28 mouse cellular contexts compared by ENCODE assay signal in the genomic region with DNA sequence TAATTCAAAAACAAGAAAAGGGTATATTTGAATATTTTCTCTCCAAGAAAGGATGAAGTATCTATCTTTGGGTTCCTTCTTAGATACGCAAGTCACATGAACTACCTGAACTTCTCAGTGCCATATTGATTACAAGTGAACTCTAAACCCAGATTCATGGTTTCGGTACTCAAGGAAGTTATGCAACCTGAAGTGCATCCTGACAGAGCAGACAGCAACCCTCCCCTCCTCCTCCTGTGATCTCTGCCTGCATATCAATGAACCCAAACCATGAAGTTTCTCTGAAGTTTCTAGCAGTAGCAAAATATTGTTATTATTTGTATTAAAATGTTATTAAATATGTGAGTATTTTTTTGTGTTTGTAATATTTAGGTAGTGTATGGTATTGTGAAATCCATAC. TPM values are rescaled to one million over a fixed set of nuclear protein-coding genes. Genes with fewer than 3 reads are reported as not detected.
DNase-seq lines count a peak whose midpoint lies in the region; ATAC-seq and TF ChIP-seq lines count a peak whose summit lies in the region.
"Had no signal": no experiment of that assay in that cellular context is flagged by ENCODE, and none has a peak within 500 bp of the region (broad histone marks: within the 10 kb centered on the region; RNA-seq: fewer than 3 reads in every experiment).

No protein-coding gene starts in this region.

- no peak overlapping the region for H3K4me2 ChIP-seq in stomach, postnatal 0 days (replicated peaks; ENCODE audit: low read depth)
- H3K4me2 ChIP-seq in liver, embryonic 12.5 days = no peak overlapping the region

- TF ChIP-seq CTCF in lung, adult 2 months (IDR thresholded peaks at IDR 0.05; ENCODE audit: insufficient read depth, low read length) = no peak
- TF ChIP-seq CTCF in stomach, postnatal 0 days (IDR thresholded peaks at IDR 0.05; ENCODE audit: low read depth) = no peak

- H3K4me1 ChIP-seq in lung, adult 2 months (ENCODE audit: control insufficient read depth, insufficient read depth, low read length) = no peaks in the 10 kb centered on the region
- no peaks in the 10 kb centered on the region for H3K4me1 ChIP-seq in stomach, postnatal 0 days (replicated peaks; ENCODE audit: control insufficient read depth, insufficient read depth)
- H3K4me1 ChIP-seq in liver, embryonic 12.5 days = no peaks in the 10 kb centered on the region

- no peak overlapping the region for H3K27ac ChIP-seq in stomach, postnatal 0 days (replicated peaks)
- no peak overlapping the region for H3K27ac ChIP-seq in liver, embryonic 12.5 days

- H3K4me3 ChIP-seq in lung, adult 2 months (replicated peaks; ENCODE audit: extremely low read depth, low read depth, low read length) = no peak overlapping the region
- H3K4me3 ChIP-seq in stomach, postnatal 0 days (ENCODE audit: low read depth, low read length) = no peak overlapping the region
- no peak overlapping the region for H3K4me3 ChIP-seq in liver, embryonic 12.5 days

- H3K9ac ChIP-seq in stomach, postnatal 0 days (ENCODE audit: low read length) = no peak overlapping the region
- no peak overlapping the region for H3K9ac ChIP-seq in liver, embryonic 12.5 days

- DNase-seq in lung, adult 2 months = no peak
- DNase-seq in spleen, postnatal 36 days (ENCODE audit: low spot score in 2 of 2) = no peak
- no peak for DNase-seq in stomach, postnatal 0 days (ENCODE audit: low spot score)
- DNase-seq: adrenal gland, adult 2 months; adrenal gland, adult 8-10 months; adrenal gland, postnatal 10 days; adrenal gland, postnatal 14 days; adrenal gland, postnatal 25 days; adrenal gland, postnatal 36 days; B cell, adult 2 months; cerebellum, adult 11 months; cerebellum, adult 11-12 months had no signal

- no peak for TF ChIP-seq EP300 in stomach, postnatal 0 days (optimal IDR thresholded peaks at IDR 0.05)

- H3K9me3 ChIP-seq in stomach, postnatal 0 days (ENCODE audit: control insufficient read depth, low read length) = no peaks in the 10 kb centered on the region
- no peaks in the 10 kb centered on the region for H3K9me3 ChIP-seq in liver, embryonic 12.5 days (replicated peaks)
- H3K9me3 ChIP-seq: G1E had no signal

- no peak for TF ChIP-seq POLR2A in lung, adult 2 months (IDR thresholded peaks at IDR 0.05; ENCODE audit: borderline replicate concordance, extremely low read depth, low read depth, low read length)

- 86% methylated on average over 2 of the region's 2 CpGs for WGBS in lung, adult 2 months
- WGBS in stomach, postnatal 0 days = 89% methylated on average over 2 of the region's 2 CpGs
- WGBS in liver, embryonic 12.5 days (ENCODE audit: insufficient replicate concordance) = 70% methylated on average over 2 of the region's 2 CpGs

- no peaks in the 10 kb centered on the region for H3K36me3 ChIP-seq in stomach, postnatal 0 days (ENCODE audit: control insufficient read depth, insufficient read depth, low read length)
- H3K36me3 ChIP-seq in liver, embryonic 12.5 days = no peaks in the 10 kb centered on the region
- H3K36me3 ChIP-seq: G1E had no signal

- H3K27me3 ChIP-seq in stomach, postnatal 0 days (ENCODE audit: control insufficient read depth, insufficient read depth, low read length) = no peaks in the 10 kb centered on the region
- H3K27me3 ChIP-seq in liver, embryonic 12.5 days (replicated peaks) = no peaks in the 10 kb centered on the region
- H3K27me3 ChIP-seq: CH12.LX had no signal

- ATAC-seq in common myeloid progenitor, adult 5-6 weeks (replicated peaks; ENCODE audit: low read depth, poor library complexity, severe bottlenecking) = 0 out of 2 replicates have a peak, but pooled peaks have one; percentile 55
- peak; percentile 72 for ATAC-seq in granulocyte monocyte progenitor cell, adult 5-6 weeks (replicated peaks; ENCODE audit: poor library complexity, severe bottlenecking)
- peak; percentile 51 for ATAC-seq in megakaryocyte, adult 5-6 weeks (ENCODE audit: poor library complexity, severe bottlenecking)
- peak; percentile 49; the same call in 1 of the 2 replicates for ATAC-seq in megakaryocyte progenitor cell, adult 5-6 weeks (replicated peaks; ENCODE audit: poor library complexity)
- ATAC-seq in stomach, postnatal 0 days (ENCODE audit: low FRiP score, low TSS enrichment) = no peak
- no peak for ATAC-seq in liver, embryonic 12.5 days
- ATAC-seq: activated CD4-positive, CD25-positive, alpha-beta regulatory T cell, adult 4 months; CD4-positive, CD25-positive, alpha-beta regulatory T cell, adult 4 months; Patski had no signal

RNA-seq across cellular contexts. Expression of gene Olfr963, which starts 11.6 kb away (rescaled TPM):
- not detected in 2 replicates for total RNA-seq in common myeloid progenitor, adult 5-6 weeks (2017)
- total RNA-seq in granulocyte monocyte progenitor cell, adult 5-6 weeks (2014; fragmentation: Nextera tagmentation) = not detected in 2 replicates
- total RNA-seq in granulocyte monocyte progenitor cell, adult 5-6 weeks (2017) = not detected in 2 replicates
- total RNA-seq in megakaryocyte, adult 5-6 weeks (2015) = not detected in 2 replicates
- total RNA-seq in megakaryocyte, adult 5-6 weeks (2017) = not detected in 2 replicates
- not detected in 2 replicates for total RNA-seq in megakaryocyte progenitor cell, adult 5-6 weeks (2015)
- total RNA-seq in megakaryocyte progenitor cell, adult 5-6 weeks (2017) = not detected in 2 replicates
- polyA plus RNA-seq in lung, adult 2 months (2012; rRNA removed) = not detected in 2 replicates
- not detected in 2 replicates for polyA plus RNA-seq in stomach, postnatal 0 days (2015; fragmentation: Nextera tagmentation; extraction: Ambion mirVana)
- not detected in 2 replicates for polyA plus RNA-seq in liver, embryonic 12.5 days (2016; fragmentation: Nextera tagmentation; extraction: Ambion mirVana)
- total RNA-seq: adrenal gland, adult 18-20 months; adrenal gland, adult 2 months; adrenal gland, adult 8-10 months; adrenal gland, postnatal 10 days; adrenal gland, postnatal 14 days; adrenal gland, postnatal 25 days; adrenal gland, postnatal 36 days; adrenal gland, postnatal 4 days; CH12.LX; ES-E14; G1E; MEL had no signal
- polyA plus RNA-seq: activated CD4-positive, CD25-positive, alpha-beta regulatory T cell, adult 4 months; adrenal gland, adult 2 months; brain, embryonic 14.5 days; C2C12; CD4-positive, CD25-positive, alpha-beta regulatory T cell, adult 4 months; G1E; Patski had no signal

RNA-seq across cellular contexts. Expression of gene Olfr149, which starts 28.4 kb away (rescaled TPM):
- total RNA-seq in common myeloid progenitor, adult 5-6 weeks (2017) = not detected in 2 replicates
- not detected in 2 replicates for total RNA-seq in granulocyte monocyte progenitor cell, adult 5-6 weeks (2014; fragmentation: Nextera tagmentation)
- total RNA-seq in granulocyte monocyte progenitor cell, adult 5-6 weeks (2017) = not detected in 2 replicates
- total RNA-seq in megakaryocyte, adult 5-6 weeks (2015) = not detected in 2 replicates
- total RNA-seq in megakaryocyte, adult 5-6 weeks (2017) = not detected in 2 replicates
- not detected in 2 replicates for total RNA-seq in megakaryocyte progenitor cell, adult 5-6 weeks (2015)
- not detected in 2 replicates for total RNA-seq in megakaryocyte progenitor cell, adult 5-6 weeks (2017)
- not detected in 2 replicates for polyA plus RNA-seq in lung, adult 2 months (2012; rRNA removed)
- polyA plus RNA-seq in stomach, postnatal 0 days (2015; fragmentation: Nextera tagmentation; extraction: Ambion mirVana) = not detected in 2 replicates
- polyA plus RNA-seq in liver, embryonic 12.5 days (2016; fragmentation: Nextera tagmentation; extraction: Ambion mirVana) = not detected in 2 replicates
- total RNA-seq: adrenal gland, adult 18-20 months; adrenal gland, adult 2 months; adrenal gland, adult 8-10 months; adrenal gland, postnatal 10 days; adrenal gland, postnatal 14 days; adrenal gland, postnatal 25 days; adrenal gland, postnatal 36 days; adrenal gland, postnatal 4 days; CH12.LX; ES-E14; G1E; MEL had no signal
- polyA plus RNA-seq: adrenal gland, adult 2 months; brain, embryonic 14.5 days; CD4-positive, CD25-positive, alpha-beta regulatory T cell, adult 4 months; G1E; Patski had no signal

RNA-seq across cellular contexts. Expression of gene Olfr965, which starts 32.6 kb away (rescaled TPM):
- total RNA-seq in common myeloid progenitor, adult 5-6 weeks (2017) = not detected in 2 replicates
- not detected in 2 replicates for total RNA-seq in granulocyte monocyte progenitor cell, adult 5-6 weeks (2014; fragmentation: Nextera tagmentation)
- total RNA-seq in granulocyte monocyte progenitor cell, adult 5-6 weeks (2017) = not detected in 2 replicates
- not detected in 2 replicates for total RNA-seq in megakaryocyte, adult 5-6 weeks (2015)
- total RNA-seq in megakaryocyte, adult 5-6 weeks (2017) = 1.5 TPM in 1 of 2 replicates, not detected in the other
- not detected in 2 replicates for total RNA-seq in megakaryocyte progenitor cell, adult 5-6 weeks (2015)
- total RNA-seq in megakaryocyte progenitor cell, adult 5-6 weeks (2017) = not detected in 2 replicates
- not detected in 2 replicates for polyA plus RNA-seq in lung, adult 2 months (2012; rRNA removed)
- polyA plus RNA-seq in stomach, postnatal 0 days (2015; fragmentation: Nextera tagmentation; extraction: Ambion mirVana) = not detected in 2 replicates
- polyA plus RNA-seq in liver, embryonic 12.5 days (2016; fragmentation: Nextera tagmentation; extraction: Ambion mirVana) = not detected in 2 replicates
- total RNA-seq: adrenal gland, adult 18-20 months; adrenal gland, adult 2 months; adrenal gland, adult 8-10 months; adrenal gland, postnatal 10 days; adrenal gland, postnatal 14 days; adrenal gland, postnatal 25 days; adrenal gland, postnatal 36 days; adrenal gland, postnatal 4 days; CH12.LX; ES-E14; G1E; MEL had no signal
- polyA plus RNA-seq: activated CD4-positive, CD25-positive, alpha-beta regulatory T cell, adult 4 months; adrenal gland, adult 2 months; brain, embryonic 14.5 days; C2C12; CD4-positive, CD25-positive, alpha-beta regulatory T cell, adult 4 months; G1E; Patski had no signal

RNA-seq across cellular contexts. Expression of gene Olfr961, which starts 33.7 kb away (rescaled TPM):
- total RNA-seq in common myeloid progenitor, adult 5-6 weeks (2017) = not detected in 2 replicates
- not detected in 2 replicates for total RNA-seq in granulocyte monocyte progenitor cell, adult 5-6 weeks (2014; fragmentation: Nextera tagmentation)
- not detected in 2 replicates for total RNA-seq in granulocyte monocyte progenitor cell, adult 5-6 weeks (2017)
- 0.13 TPM in 1 of 2 replicates, not detected in the other for total RNA-seq in megakaryocyte, adult 5-6 weeks (2015)
- total RNA-seq in megakaryocyte, adult 5-6 weeks (2017) = not detected in 2 replicates
- total RNA-seq in megakaryocyte progenitor cell, adult 5-6 weeks (2015) = not detected in 2 replicates
- not detected in 2 replicates for total RNA-seq in megakaryocyte progenitor cell, adult 5-6 weeks (2017)
- not detected in 2 replicates for polyA plus RNA-seq in lung, adult 2 months (2012; rRNA removed)
- not detected in 2 replicates for polyA plus RNA-seq in stomach, postnatal 0 days (2015; fragmentation: Nextera tagmentation; extraction: Ambion mirVana)
- polyA plus RNA-seq in liver, embryonic 12.5 days (2016; fragmentation: Nextera tagmentation; extraction: Ambion mirVana) = not detected in 2 replicates
- total RNA-seq: adrenal gland, adult 18-20 months; adrenal gland, adult 2 months; adrenal gland, adult 8-10 months; adrenal gland, postnatal 10 days; adrenal gland, postnatal 14 days; adrenal gland, postnatal 25 days; adrenal gland, postnatal 36 days; adrenal gland, postnatal 4 days; CH12.LX; ES-E14; MEL had no signal
- polyA plus RNA-seq: adrenal gland, adult 2 months; brain, embryonic 14.5 days; C2C12; CD4-positive, CD25-positive, alpha-beta regulatory T cell, adult 4 months; G1E; Patski had no signal

RNA-seq across cellular contexts. Expression of gene Olfr150, which starts 52.2 kb away (rescaled TPM):
- not detected in 2 replicates for total RNA-seq in common myeloid progenitor, adult 5-6 weeks (2017)
- total RNA-seq in granulocyte monocyte progenitor cell, adult 5-6 weeks (2014; fragmentation: Nextera tagmentation) = not detected in 2 replicates
- not detected in 2 replicates for total RNA-seq in granulocyte monocyte progenitor cell, adult 5-6 weeks (2017)
- not detected in 2 replicates for total RNA-seq in megakaryocyte, adult 5-6 weeks (2015)
- not detected in 2 replicates for total RNA-seq in megakaryocyte, adult 5-6 weeks (2017)
- not detected in 2 replicates for total RNA-seq in megakaryocyte progenitor cell, adult 5-6 weeks (2015)
- not detected in 2 replicates for total RNA-seq in megakaryocyte progenitor cell, adult 5-6 weeks (2017)
- polyA plus RNA-seq in lung, adult 2 months (2012; rRNA removed) = not detected in 2 replicates
- polyA plus RNA-seq in stomach, postnatal 0 days (2015; fragmentation: Nextera tagmentation; extraction: Ambion mirVana) = not detected in 2 replicates
- polyA plus RNA-seq in liver, embryonic 12.5 days (2016; fragmentation: Nextera tagmentation; extraction: Ambion mirVana) = not detected in 2 replicates
- total RNA-seq: adrenal gland, adult 18-20 months; adrenal gland, adult 2 months; adrenal gland, adult 8-10 months; adrenal gland, postnatal 10 days; adrenal gland, postnatal 14 days; adrenal gland, postnatal 25 days; adrenal gland, postnatal 36 days; adrenal gland, postnatal 4 days; CH12.LX; ES-E14; MEL had no signal
- polyA plus RNA-seq: activated CD4-positive, CD25-positive, alpha-beta regulatory T cell, adult 4 months; adrenal gland, adult 2 months; brain, embryonic 14.5 days; C2C12; G1E; Patski had no signal

Comparison
In these comparisons a context has a peak if more than half of its experiments do, and no peak if none do; other contexts are left out.
1. ATAC-seq: peak in common myeloid progenitor, adult 5-6 weeks (single experiment), granulocyte monocyte progenitor cell, adult 5-6 weeks (single experiment), megakaryocyte, adult 5-6 weeks (single experiment) and megakaryocyte progenitor cell, adult 5-6 weeks (single experiment); none in stomach, postnatal 0 days (single experiment) and liver, embryonic 12.5 days (single experiment).